9 mouse cellular contexts compared by ENCODE assay signal in genomic region chr6:83069488-83070246, GRCm38 (mm10). TPM values are rescaled to one million over a fixed set of nuclear protein-coding genes. Genes with fewer than 3 reads are reported as not detected.
A peak's percentile ranks its signal among the peaks of the same experiment; 100 is the strongest.
DNase-seq lines count a peak whose midpoint lies in the region; ATAC-seq and TF ChIP-seq lines count a peak whose summit lies in the region.
"Had no signal": no experiment of that assay in that cellular context is flagged by ENCODE, and none has a peak within 500 bp of the region (broad histone marks: within the 10 kb centered on the region; RNA-seq: fewer than 3 reads in every experiment).

No protein-coding gene starts in this region.

- no peaks in the 10 kb centered on the region for H3K9me3 ChIP-seq in kidney, postnatal 0 days (replicated peaks; ENCODE audit: low read length)
- H3K9me3 ChIP-seq in embryonic facial prominence, embryonic 15.5 days (replicated peaks) = no peaks in the 10 kb centered on the region
- H3K9me3 ChIP-seq in intestine, embryonic 14.5 days (ENCODE audit: control insufficient read depth, low read length) = no peaks in the 10 kb centered on the region
- H3K9me3 ChIP-seq in neural tube, embryonic 11.5 days (ENCODE audit: control insufficient read depth, low read length) = no peaks in the 10 kb centered on the region

- 1% methylated on average over 68 of the region's 69 CpGs for WGBS in kidney, postnatal 0 days
- WGBS in embryonic facial prominence, embryonic 15.5 days = under 1% methylated on average over 69 of the region's 69 CpGs
- WGBS in intestine, embryonic 14.5 days = 2% methylated on average over 68 of the region's 69 CpGs
- 1% methylated on average over 52 of the region's 69 CpGs for WGBS in neural tube, embryonic 11.5 days

- 0 out of 2 replicates have a peak, but pooled peaks have one; percentile 18 for ATAC-seq in kidney, postnatal 0 days (replicated peaks; ENCODE audit: low FRiP score, low read depth)
- no peak; the same call in 1 of the 2 replicates for ATAC-seq in embryonic facial prominence, embryonic 15.5 days (ENCODE audit: insufficient number of reproducible peaks, low FRiP score, low TSS enrichment, low read depth)
- ATAC-seq in intestine, embryonic 14.5 days (replicated peaks; ENCODE audit: low FRiP score, low TSS enrichment, low read depth) = peak; percentile 25
- ATAC-seq in neural tube, embryonic 11.5 days (ENCODE audit: insufficient read depth, low FRiP score, low TSS enrichment) = no peak

- no peaks in the 10 kb centered on the region for H3K36me3 ChIP-seq in kidney, postnatal 0 days (ENCODE audit: insufficient read depth, low read length)
- no peaks in the 10 kb centered on the region for H3K36me3 ChIP-seq in embryonic facial prominence, embryonic 15.5 days
- no peaks in the 10 kb centered on the region for H3K36me3 ChIP-seq in intestine, embryonic 14.5 days (ENCODE audit: control insufficient read depth, insufficient read depth, low read length)
- no peaks in the 10 kb centered on the region for H3K36me3 ChIP-seq in neural tube, embryonic 11.5 days (ENCODE audit: control insufficient read depth, insufficient read depth, low read length)

- no peak overlapping the region for H3K9ac ChIP-seq in kidney, postnatal 0 days (ENCODE audit: low read depth, low read length)
- no peak overlapping the region for H3K9ac ChIP-seq in embryonic facial prominence, embryonic 15.5 days
- peak overlapping the region; percentile 15 for H3K9ac ChIP-seq in intestine, embryonic 14.5 days (ENCODE audit: low read length)
- H3K9ac ChIP-seq in neural tube, embryonic 11.5 days (ENCODE audit: low read length) = peak overlapping the region; percentile 26

- DNase-seq in kidney, postnatal 0 days (ENCODE audit: low spot score) = no peak
- no peak for DNase-seq in kidney, postnatal 10 days
- DNase-seq in intestine, embryonic 14.5 days (ENCODE audit: low spot score) = peak; percentile 74
- peak; percentile 47 for DNase-seq in neural tube, embryonic 11.5 days (ENCODE audit: low spot score)
- DNase-seq in left cerebral cortex, postnatal 14 days (ENCODE audit: low spot score in 2 of 2) = no peak
- no peak for DNase-seq in adrenal gland, postnatal 14 days
- DNase-seq in c-Kit-positive CD71-positive TER-119-positive erythroid progenitor cells, embryonic 14.5 days (ENCODE audit: low spot score) = no peak

- intact Hi-C loops in left cerebral cortex, postnatal 14 days (cut with DNase I) = no loop called here

- H3K27ac ChIP-seq in kidney, postnatal 0 days = no peak overlapping the region
- H3K27ac ChIP-seq in embryonic facial prominence, embryonic 15.5 days (replicated peaks) = no peak overlapping the region
- H3K27ac ChIP-seq in intestine, embryonic 14.5 days (ENCODE audit: low read depth) = no peak overlapping the region
- no peak overlapping the region; the same call in 1 of the 2 replicates for H3K27ac ChIP-seq in neural tube, embryonic 11.5 days (ENCODE audit: low read depth, low read length)

- H3K27me3 ChIP-seq in kidney, postnatal 0 days (ENCODE audit: insufficient read depth, low read length) = peaks cover 83% of the 10 kb centered on the region
- H3K27me3 ChIP-seq in embryonic facial prominence, embryonic 15.5 days = peaks cover 98% of the 10 kb centered on the region
- H3K27me3 ChIP-seq in intestine, embryonic 14.5 days (replicated peaks; ENCODE audit: control insufficient read depth, insufficient read depth, low read length) = peaks cover 98% of the 10 kb centered on the region
- H3K27me3 ChIP-seq in neural tube, embryonic 11.5 days (ENCODE audit: control insufficient read depth, insufficient read depth, low read length) = peaks cover 94% of the 10 kb centered on the region

- H3K4me2 ChIP-seq in kidney, postnatal 0 days (ENCODE audit: low read length) = peak overlapping the region; percentile 30
- peak overlapping the region; percentile 35 for H3K4me2 ChIP-seq in embryonic facial prominence, embryonic 15.5 days (replicated peaks)
- H3K4me2 ChIP-seq in intestine, embryonic 14.5 days (ENCODE audit: low read length) = no peak overlapping the region
- peak overlapping the region; percentile 22 for H3K4me2 ChIP-seq in neural tube, embryonic 11.5 days (ENCODE audit: low read depth)

- no peak for TF ChIP-seq CTCF in kidney, postnatal 0 days (IDR thresholded peaks at IDR 0.05; ENCODE audit: low read depth)

- peaks cover 9% of the 10 kb centered on the region for H3K4me1 ChIP-seq in kidney, postnatal 0 days (replicated peaks; ENCODE audit: insufficient read depth, low read length)
- H3K4me1 ChIP-seq in embryonic facial prominence, embryonic 15.5 days = peaks cover 30% of the 10 kb centered on the region
- no peaks in the 10 kb centered on the region; the same call in none of the 2 replicates for H3K4me1 ChIP-seq in intestine, embryonic 14.5 days (replicated peaks; ENCODE audit: control insufficient read depth, insufficient read depth, low read length)
- H3K4me1 ChIP-seq in neural tube, embryonic 11.5 days (ENCODE audit: control insufficient read depth, insufficient read depth, low read length) = peaks cover 7% of the 10 kb centered on the region; the same call in 1 of the 2 replicates

- 0 out of 2 replicates have a peak overlapping the region, but pooled peaks have one; percentile 11 for H3K4me3 ChIP-seq in kidney, postnatal 0 days (replicated peaks; ENCODE audit: low read depth, low read length)
- peak overlapping the region; percentile 26 for H3K4me3 ChIP-seq in embryonic facial prominence, embryonic 15.5 days (replicated peaks)
- peak overlapping the region; percentile 24 for H3K4me3 ChIP-seq in intestine, embryonic 14.5 days (ENCODE audit: low read depth, low read length)
- peak overlapping the region; percentile 19 for H3K4me3 ChIP-seq in neural tube, embryonic 11.5 days (ENCODE audit: low read depth, low read length)

RNA-seq across cellular contexts. Expression of gene Tlx2, which starts 0.4 kb away (rescaled TPM):
- polyA plus RNA-seq in kidney, postnatal 0 days (2015; fragmentation: Nextera tagmentation; extraction: Ambion mirVana) = 0.12 TPM in 1 of 2 replicates, not detected in the other
- 0.51 and 0.61 TPM in 2 replicates for polyA plus RNA-seq in embryonic facial prominence, embryonic 15.5 days (2015; fragmentation: Nextera tagmentation; extraction: Ambion mirVana)
- polyA plus RNA-seq in intestine, embryonic 14.5 days (2014; fragmentation: Nextera tagmentation; extraction: Ambion mirVana) = 36.4 and 43.1 TPM in 2 replicates
- polyA plus RNA-seq in neural tube, embryonic 11.5 days (2014; fragmentation: Nextera tagmentation; extraction: Ambion mirVana) = 21.2 and 30.4 TPM in 2 replicates
- total RNA-seq in left cerebral cortex, postnatal 14 days (2021) = not detected
- 9.4 and 10.4 TPM in 2 replicates for total RNA-seq in adrenal gland, postnatal 14 days (2021)
- total RNA-seq: megakaryocyte progenitor cell, adult 5-6 weeks had no signal

RNA-seq across cellular contexts. Expression of gene Pcgf1, which starts 8.0 kb away (rescaled TPM):
- polyA plus RNA-seq in kidney, postnatal 0 days (2015; fragmentation: Nextera tagmentation; extraction: Ambion mirVana) = 28.0 and 29.7 TPM in 2 replicates
- 37.7 and 39.4 TPM in 2 replicates for polyA plus RNA-seq in embryonic facial prominence, embryonic 15.5 days (2015; fragmentation: Nextera tagmentation; extraction: Ambion mirVana)
- polyA plus RNA-seq in intestine, embryonic 14.5 days (2014; fragmentation: Nextera tagmentation; extraction: Ambion mirVana) = 45.5 and 46.9 TPM in 2 replicates
- polyA plus RNA-seq in neural tube, embryonic 11.5 days (2014; fragmentation: Nextera tagmentation; extraction: Ambion mirVana) = 41.8 and 42.0 TPM in 2 replicates
- 10 to 100 TPM; 21.9 to 24.3 TPM for total RNA-seq in left cerebral cortex, postnatal 14 days (2021)
- total RNA-seq in adrenal gland, postnatal 14 days (2021) = 29.2 and 39.8 TPM in 2 replicates

RNA-seq across cellular contexts. Expression of gene Dqx1, which starts 12.0 kb away (rescaled TPM):
- polyA plus RNA-seq in kidney, postnatal 0 days (2015; fragmentation: Nextera tagmentation; extraction: Ambion mirVana) = 5.8 and 7.0 TPM in 2 replicates
- polyA plus RNA-seq in embryonic facial prominence, embryonic 15.5 days (2015; fragmentation: Nextera tagmentation; extraction: Ambion mirVana) = 1.0 and 1.6 TPM in 2 replicates
- 7.7 and 8.2 TPM in 2 replicates for polyA plus RNA-seq in intestine, embryonic 14.5 days (2014; fragmentation: Nextera tagmentation; extraction: Ambion mirVana)
- polyA plus RNA-seq in neural tube, embryonic 11.5 days (2014; fragmentation: Nextera tagmentation; extraction: Ambion mirVana) = 1.4 and 1.6 TPM in 2 replicates
- under 1 TPM; 0.44 to 0.79 TPM for total RNA-seq in left cerebral cortex, postnatal 14 days (2021)
- 2.8 TPM in 2 replicates for total RNA-seq in adrenal gland, postnatal 14 days (2021)

RNA-seq across cellular contexts. Expression of gene Htra2, which starts 14.6 kb away (rescaled TPM):
- 68.5 and 70.4 TPM in 2 replicates for polyA plus RNA-seq in kidney, postnatal 0 days (2015; fragmentation: Nextera tagmentation; extraction: Ambion mirVana)
- 68.9 and 72.0 TPM in 2 replicates for polyA plus RNA-seq in embryonic facial prominence, embryonic 15.5 days (2015; fragmentation: Nextera tagmentation; extraction: Ambion mirVana)
- polyA plus RNA-seq in intestine, embryonic 14.5 days (2014; fragmentation: Nextera tagmentation; extraction: Ambion mirVana) = 42.6 and 45.9 TPM in 2 replicates
- 33.2 and 34.1 TPM in 2 replicates for polyA plus RNA-seq in neural tube, embryonic 11.5 days (2014; fragmentation: Nextera tagmentation; extraction: Ambion mirVana)
- 10 to 100 TPM; 52.2 to 57.5 TPM for total RNA-seq in left cerebral cortex, postnatal 14 days (2021)
- total RNA-seq in adrenal gland, postnatal 14 days (2021) = 50.7 and 59.3 TPM in 2 replicates

RNA-seq across cellular contexts. Expression of gene Aup1, which starts 15.3 kb away (rescaled TPM):
- 194 and 210 TPM in 2 replicates for polyA plus RNA-seq in kidney, postnatal 0 days (2015; fragmentation: Nextera tagmentation; extraction: Ambion mirVana)
- 198 and 201 TPM in 2 replicates for polyA plus RNA-seq in embryonic facial prominence, embryonic 15.5 days (2015; fragmentation: Nextera tagmentation; extraction: Ambion mirVana)
- 158 and 167 TPM in 2 replicates for polyA plus RNA-seq in intestine, embryonic 14.5 days (2014; fragmentation: Nextera tagmentation; extraction: Ambion mirVana)
- polyA plus RNA-seq in neural tube, embryonic 11.5 days (2014; fragmentation: Nextera tagmentation; extraction: Ambion mirVana) = 122 TPM in 2 replicates
- 100 to 1,000 TPM; 104 to 113 TPM for total RNA-seq in left cerebral cortex, postnatal 14 days (2021)
- 164 and 190 TPM in 2 replicates for total RNA-seq in adrenal gland, postnatal 14 days (2021)

Comparison
In these comparisons a context has a peak if more than half of its experiments do, and no peak if none do; other contexts are left out.
1. ATAC-seq: peak in kidney, postnatal 0 days (single experiment) and intestine, embryonic 14.5 days (single experiment); none in embryonic facial prominence, embryonic 15.5 days (single experiment) and neural tube, embryonic 11.5 days (single experiment).
2. DNase-seq: peak in intestine, embryonic 14.5 days (single experiment) and neural tube, embryonic 11.5 days (single experiment); none in kidney, postnatal 0 days (single experiment), kidney, postnatal 10 days (single experiment), left cerebral cortex, postnatal 14 days (0 of 2), adrenal gland, postnatal 14 days (single experiment) and c-Kit-positive CD71-positive TER-119-positive erythroid progenitor cells, embryonic 14.5 days (single experiment).
3. H3K9ac ChIP-seq: peak in intestine, embryonic 14.5 days (single experiment) and neural tube, embryonic 11.5 days (single experiment); none in kidney, postnatal 0 days (single experiment) and embryonic facial prominence, embryonic 15.5 days (single experiment).
4. RNA of gene Tlx2, which starts 0.4 kb away (polyA plus RNA-seq): 36.4 to 43.1 TPM in intestine, embryonic 14.5 days and 21.2 to 30.4 TPM in neural tube, embryonic 11.5 days; 0.51 to 0.61 TPM in embryonic facial prominence, embryonic 15.5 days and 0.12 TPM in kidney, postnatal 0 days; every median in the first group is over 10 times any median in the second.
5. Peak in every context shown above with its lines, with median percentiles within 50 percentile points of each other: H3K4me3 ChIP-seq.